Mouse (Mus musculus) hindbrain, embryonic 13.5 days (tissue): ENCODE measurements at regions not wholly inside any gene's neighbourhood (a gene's known extent, or its start where the extent isn't known, plus 50 kb on each side); places are given as distances from the start of the nearest gene placed in this dataset.

Experiments used
- ATAC-seq: fragments of 200-750 bp; cut with Nextera tagmentation; 2 replicates; pipeline ENCODE4 v1.8.0; 2017; ENCODE audit warnings: moderate TSS enrichment; ENCODE audit not compliant: low FRiP score
- H3K27ac ChIP-seq: fragments of 300-500 bp; sonication (generic); 2 replicates; pipeline ENCODE4 v1.5.1; 2015; ENCODE audit warnings: inconsistent platforms, mild to moderate bottlenecking, moderate library complexity
- H3K27me3 ChIP-seq: fragments of 300-500 bp; sonication (generic); 2 replicates; pipeline ENCODE4 v1.6.1; 2015; ENCODE audit warnings: mild to moderate bottlenecking, inconsistent platforms
- H3K36me3 ChIP-seq: fragments of 300-500 bp; sonication (generic); 2 replicates; pipeline ENCODE4 v1.6.1; 2015; ENCODE audit warnings: mild to moderate bottlenecking, inconsistent platforms
- H3K4me1 ChIP-seq: fragments of 300-500 bp; sonication (generic); replicated peaks from 2 replicates; pipeline ENCODE4 v1.6.1; 2015; ENCODE audit warnings: inconsistent platforms
- H3K4me2 ChIP-seq: fragments of 300-500 bp; sonication (generic); 2 replicates; pipeline ENCODE4 v1.6.1; 2015; ENCODE audit warnings: inconsistent platforms, mild to moderate bottlenecking, moderate library complexity
- H3K4me3 ChIP-seq: fragments of 300-500 bp; sonication (generic); 2 replicates; pipeline ENCODE4 v1.5.1; 2015; ENCODE audit warnings: mild to moderate bottlenecking, inconsistent platforms
- H3K9ac ChIP-seq: fragments of 300-500 bp; sonication (generic); 2 replicates; pipeline ENCODE4 v1.6.1; 2015; ENCODE audit warnings: mild to moderate bottlenecking, inconsistent platforms
- H3K9me3 ChIP-seq: fragments of 300-500 bp; sonication (generic); 2 replicates; pipeline ENCODE4 v1.6.1; 2016; ENCODE audit warnings: inconsistent platforms
- WGBS: fragments of 180-500 bp; shearing (Covaris S2); methylation state at CpG from one replicate; pipeline ENCODE4 v1.1.7; 2015; 5-methylcytosine and 5-hydroxymethylcytosine counted together

DNA sequence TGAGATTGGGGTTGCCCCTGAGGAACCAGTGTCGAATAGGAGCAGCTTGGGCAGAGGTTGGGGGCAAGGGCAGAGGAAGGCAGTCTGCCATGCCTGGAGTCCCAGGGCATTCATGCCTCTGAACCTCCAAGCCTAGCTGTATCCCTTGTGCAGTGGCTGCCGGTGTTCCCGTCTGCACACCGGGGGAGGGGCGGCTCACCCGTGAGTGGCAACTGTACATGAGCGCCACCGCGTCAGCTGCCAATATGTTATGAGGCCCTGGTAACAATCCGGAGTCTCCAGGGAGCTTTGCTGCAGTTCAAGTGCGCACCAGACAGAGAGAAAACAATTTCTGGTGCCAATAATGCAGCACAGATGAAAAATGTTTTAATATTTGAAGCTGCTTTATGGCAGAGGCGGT lies 198.4 kb downstream of the Tshz3 start:
- Histone ChIP-seq H3K27ac (peak overlapping the region; percentile 70), H3K9ac (0 out of 2 replicates have a peak overlapping the region, but pooled peaks have one; percentile 36), H3K27me3 (no peaks in the 10 kb centered on the region), H3K9me3 (no peaks in the 10 kb centered on the region), H3K4me2 (peak overlapping the region; percentile 23), H3K4me3 (no peak overlapping the region), H3K4me1 (peaks cover 40% of the 10 kb centered on the region), H3K36me3 (no peaks in the 10 kb centered on the region)
- 39% methylated on average over 12 of the region's 12 CpGs for WGBS
- ATAC-seq, result peak; percentile 65

- Histone ChIP-seq H3K36me3 (no peaks in the 10 kb centered on the region), H3K4me3 (no peak overlapping the region), H3K4me1 (peaks cover 22% of the 10 kb centered on the region), H3K27me3 (no peaks in the 10 kb centered on the region), H3K9ac (no peak overlapping the region), H3K27ac (no peak overlapping the region), H3K4me2 (no peak overlapping the region), H3K9me3 (no peaks in the 10 kb centered on the region)
- whole genome bisulfite sequencing, result 86% methylated on average over 5 of the region's 5 CpGs
- ATAC-seq, result no peak
Measured at GRCm38 (mm10) chr7:36901537-36901936, 203.6 kb downstream of the Tshz3 start.

DNA sequence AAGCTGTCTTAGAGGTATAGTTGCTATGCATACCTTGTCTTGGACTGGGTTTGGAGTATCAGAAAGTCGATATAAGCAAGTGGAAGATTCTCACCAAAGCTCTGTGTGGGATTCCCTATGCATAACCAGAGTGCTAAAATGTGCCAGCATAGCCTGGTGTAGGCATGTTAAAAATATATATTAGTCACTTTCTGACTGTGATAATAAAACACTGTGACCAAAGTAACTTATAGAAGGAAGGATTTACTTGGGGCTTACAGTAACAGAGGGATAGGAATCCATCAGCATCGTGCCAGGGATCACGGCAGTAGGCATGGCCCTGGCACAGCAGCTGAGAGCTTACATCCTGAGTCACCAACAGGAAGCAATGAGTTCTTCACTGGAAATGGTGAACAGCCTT lies 215.4 kb downstream of the Tshz3 start:
- no peak overlapping the region for H3K4me3 ChIP-seq
- no peaks in the 10 kb centered on the region for H3K9me3 ChIP-seq
- 90% methylated on average over 3 of the region's 3 CpGs for WGBS
- no peaks in the 10 kb centered on the region for H3K4me1 ChIP-seq
- H3K4me2 ChIP-seq, result no peak overlapping the region
- H3K36me3 ChIP-seq, result no peaks in the 10 kb centered on the region
- H3K9ac ChIP-seq, result no peak overlapping the region
- H3K27ac ChIP-seq, result no peak overlapping the region
- H3K27me3 ChIP-seq, result no peaks in the 10 kb centered on the region
- ATAC-seq, result no peak

DNA sequence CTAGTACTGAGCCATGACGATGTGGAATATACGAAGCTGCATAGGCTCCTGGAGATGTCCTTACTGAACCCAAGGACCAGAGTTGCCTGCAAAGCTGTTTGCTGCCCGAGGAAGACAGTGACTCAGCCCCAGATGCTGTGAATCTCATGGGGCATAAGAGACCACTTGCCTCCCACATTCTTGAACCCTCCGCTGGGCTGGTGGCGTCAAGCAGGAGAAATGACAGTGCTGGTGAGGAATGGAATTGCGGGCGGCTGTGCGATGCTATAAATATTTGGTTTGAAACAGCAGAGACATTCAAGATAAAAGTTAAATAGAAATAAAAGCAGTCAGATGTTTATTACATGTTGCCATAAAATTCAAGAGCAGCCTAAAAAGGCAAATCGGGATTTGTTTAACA lies 216.3 kb downstream of the Tshz3 start:
- WGBS, result 85% methylated on average over 9 of the region's 9 CpGs
- Histone ChIP-seq H3K36me3 (no peaks in the 10 kb centered on the region), H3K4me1 (no peaks in the 10 kb centered on the region), H3K27ac (no peak overlapping the region), H3K9me3 (no peaks in the 10 kb centered on the region), H3K4me3 (no peak overlapping the region), H3K9ac (no peak overlapping the region), H3K27me3 (no peaks in the 10 kb centered on the region), H3K4me2 (no peak overlapping the region)
- no peak for ATAC-seq

DNA sequence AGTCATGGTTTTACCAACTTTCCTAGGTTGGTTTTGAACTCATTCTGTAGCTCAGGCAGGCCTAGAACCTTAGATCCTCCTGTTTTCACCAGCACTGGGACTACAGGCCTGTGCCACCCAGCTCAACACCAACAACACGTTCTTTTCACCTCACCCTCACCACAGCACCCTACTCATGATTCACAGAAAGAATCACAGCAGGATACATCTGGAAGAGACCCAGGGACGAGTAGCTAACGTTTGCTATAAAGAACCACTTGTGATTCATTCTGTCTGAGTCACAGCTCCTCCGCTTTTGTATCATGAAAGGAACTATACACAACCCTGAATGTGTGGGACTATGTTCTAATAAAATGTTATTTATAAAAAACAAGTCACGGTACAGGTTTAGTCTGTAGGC lies 217.3 kb downstream of the Tshz3 start:
- Histone ChIP-seq H3K36me3 (no peaks in the 10 kb centered on the region), H3K4me3 (no peak overlapping the region), H3K27me3 (no peaks in the 10 kb centered on the region), H3K4me2 (no peak overlapping the region), H3K9ac (no peak overlapping the region), H3K27ac (no peak overlapping the region), H3K4me1 (no peaks in the 10 kb centered on the region), H3K9me3 (no peaks in the 10 kb centered on the region)
- 84% methylated on average over 5 of the region's 5 CpGs for WGBS
- ATAC-seq, result no peak

- Histone ChIP-seq H3K27me3 (no peaks in the 10 kb centered on the region), H3K4me3 (no peak overlapping the region), H3K9me3 (no peaks in the 10 kb centered on the region), H3K27ac (no peak overlapping the region), H3K4me1 (peaks cover 2% of the 10 kb centered on the region), H3K9ac (no peak overlapping the region), H3K4me2 (no peak overlapping the region), H3K36me3 (no peaks in the 10 kb centered on the region)
- no peak for ATAC-seq
- 59% methylated on average over 9 of the region's 9 CpGs for WGBS
Measured at GRCm38 (mm10) chr7:36917011-36917410, 219.1 kb downstream of the Tshz3 start.

- no peak for ATAC-seq
- 80% methylated on average over 4 of the region's 4 CpGs for WGBS
- no peaks in the 10 kb centered on the region for H3K36me3 ChIP-seq
Measured at GRCm38 (mm10) chr7:36919413-36919812, 221.5 kb downstream of the Tshz3 start.

GRCm38 (mm10) chr7:36921003-36921402 lies 223.1 kb downstream of the Tshz3 start:
- 85% methylated on average over 14 of the region's 14 CpGs for WGBS
- Histone ChIP-seq H3K27ac (no peak overlapping the region), H3K4me1 (peaks cover 5% of the 10 kb centered on the region), H3K4me3 (no peak overlapping the region), H3K9me3 (no peaks in the 10 kb centered on the region), H3K9ac (no peak overlapping the region), H3K36me3 (no peaks in the 10 kb centered on the region), H3K27me3 (no peaks in the 10 kb centered on the region), H3K4me2 (no peak overlapping the region)
- no peak for ATAC-seq

More at GRCm38 (mm10) chr7:36919413-36919812, 221.5 kb downstream of the Tshz3 start:
- H3K4me1 ChIP-seq, result peaks cover 5% of the 10 kb centered on the region
- H3K9me3 ChIP-seq, result no peaks in the 10 kb centered on the region
- no peaks in the 10 kb centered on the region for H3K27me3 ChIP-seq
- no peak overlapping the region for H3K4me2 ChIP-seq
- H3K9ac ChIP-seq, result no peak overlapping the region
- H3K27ac ChIP-seq, result no peak overlapping the region
- H3K4me3 ChIP-seq, result no peak overlapping the region

GRCm38 (mm10) chr7:36933490-36933889 lies 235.6 kb downstream of the Tshz3 start:
- H3K27me3 ChIP-seq, result no peaks in the 10 kb centered on the region
- ATAC-seq, result no peak
- WGBS, result 59% methylated on average over 4 of the region's 4 CpGs

GRCm38 (mm10) chr7:36934792-36935555 lies 237.1 kb downstream of the Tshz3 start:
- no peaks in the 10 kb centered on the region for H3K36me3 ChIP-seq
- no peak overlapping the region for H3K4me3 ChIP-seq
- no peak overlapping the region for H3K27ac ChIP-seq
- no peaks in the 10 kb centered on the region for H3K27me3 ChIP-seq
- ATAC-seq, result no peak
- H3K9me3 ChIP-seq, result no peaks in the 10 kb centered on the region
- no peak overlapping the region for H3K9ac ChIP-seq
- H3K4me1 ChIP-seq, result peaks cover 13% of the 10 kb centered on the region
- WGBS, result 71% methylated on average over 21 of the region's 21 CpGs
- no peak overlapping the region for H3K4me2 ChIP-seq

More at GRCm38 (mm10) chr7:36933490-36933889, 235.6 kb downstream of the Tshz3 start:
- peaks cover 18% of the 10 kb centered on the region for H3K4me1 ChIP-seq
- no peak overlapping the region for H3K27ac ChIP-seq
- H3K9ac ChIP-seq, result no peak overlapping the region
- no peak overlapping the region for H3K4me3 ChIP-seq
- no peaks in the 10 kb centered on the region for H3K9me3 ChIP-seq
- H3K36me3 ChIP-seq, result no peaks in the 10 kb centered on the region
- no peak overlapping the region for H3K4me2 ChIP-seq

- no peak overlapping the region for H3K4me2 ChIP-seq
- H3K4me1 ChIP-seq, result peaks cover 20% of the 10 kb centered on the region
- H3K27me3 ChIP-seq, result no peaks in the 10 kb centered on the region
- H3K36me3 ChIP-seq, result no peaks in the 10 kb centered on the region
- H3K27ac ChIP-seq, result no peak overlapping the region
- H3K4me3 ChIP-seq, result no peak overlapping the region
- H3K9ac ChIP-seq, result no peak overlapping the region
- H3K9me3 ChIP-seq, result no peaks in the 10 kb centered on the region
- no peak for ATAC-seq
- 66% methylated on average over 10 of the region's 10 CpGs for WGBS
Measured at GRCm38 (mm10) chr7:36940611-36941010, 242.7 kb downstream of the Tshz3 start.

DNA sequence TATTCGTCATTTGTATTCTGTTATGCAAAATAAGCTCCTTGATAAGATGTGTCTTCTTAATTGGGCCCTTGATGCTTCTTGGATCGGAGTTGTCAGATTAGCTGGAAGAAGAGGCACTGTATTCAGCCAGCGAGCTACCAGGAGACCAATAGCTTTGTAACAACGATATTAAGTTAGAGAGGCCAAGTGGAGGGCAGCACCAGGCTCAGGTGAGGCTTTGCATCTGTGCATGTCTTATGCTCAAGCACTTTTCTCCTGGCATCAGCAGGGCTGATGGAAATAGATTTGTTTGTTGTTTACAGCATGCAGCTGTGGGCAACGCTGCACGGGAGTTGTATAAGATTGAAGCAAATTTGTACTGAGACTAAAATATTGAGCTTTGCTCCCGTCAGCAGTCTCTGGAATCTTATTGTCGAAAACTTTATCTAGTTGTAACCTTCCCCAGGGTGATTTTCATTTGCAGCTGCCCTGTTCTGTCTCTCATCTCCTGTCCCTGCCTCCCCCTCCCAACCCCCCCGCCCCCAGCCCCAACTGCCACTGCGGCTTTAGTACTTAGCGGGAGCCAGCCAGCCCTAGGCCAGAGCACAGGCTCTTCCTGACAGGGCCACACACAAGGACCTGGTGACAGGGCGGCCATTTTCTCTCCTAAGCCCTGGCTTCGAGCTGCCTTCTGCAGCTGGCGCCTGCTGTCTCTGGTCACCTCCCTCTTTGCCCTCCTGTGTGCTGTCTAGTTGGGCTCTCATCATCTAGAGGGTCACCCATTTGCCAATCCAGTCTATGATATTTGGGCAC lies 247.3 kb downstream of the Tshz3 start:
- ATAC-seq, result 0 out of 2 replicates have a peak, but pooled peaks have one; percentile 36

More for the DNA sequence above, 247.3 kb downstream of the Tshz3 start:
- H3K4me1 ChIP-seq, result peaks cover 26% of the 10 kb centered on the region
- H3K36me3 ChIP-seq, result no peaks in the 10 kb centered on the region
- H3K4me2 ChIP-seq, result no peak overlapping the region
- H3K4me3 ChIP-seq, result no peak overlapping the region
- H3K9ac ChIP-seq, result no peak overlapping the region
- H3K27ac ChIP-seq, result peak overlapping the region; percentile 79
- WGBS, result 62% methylated on average over 14 of the region's 14 CpGs
- no peaks in the 10 kb centered on the region for H3K9me3 ChIP-seq
- H3K27me3 ChIP-seq, result no peaks in the 10 kb centered on the region
